Mouse (Mus musculus) lung, adult 18-20 months (tissue): ENCODE data around the gene Shh.

Experiments used
- DNase-seq, 2 experiments: peaks; one replicate each; pipeline ENCODE4 v3.0.0; 2022; ENCODE audit warnings: mixed read lengths in 2 of 2

The Shh gene

DNA sequence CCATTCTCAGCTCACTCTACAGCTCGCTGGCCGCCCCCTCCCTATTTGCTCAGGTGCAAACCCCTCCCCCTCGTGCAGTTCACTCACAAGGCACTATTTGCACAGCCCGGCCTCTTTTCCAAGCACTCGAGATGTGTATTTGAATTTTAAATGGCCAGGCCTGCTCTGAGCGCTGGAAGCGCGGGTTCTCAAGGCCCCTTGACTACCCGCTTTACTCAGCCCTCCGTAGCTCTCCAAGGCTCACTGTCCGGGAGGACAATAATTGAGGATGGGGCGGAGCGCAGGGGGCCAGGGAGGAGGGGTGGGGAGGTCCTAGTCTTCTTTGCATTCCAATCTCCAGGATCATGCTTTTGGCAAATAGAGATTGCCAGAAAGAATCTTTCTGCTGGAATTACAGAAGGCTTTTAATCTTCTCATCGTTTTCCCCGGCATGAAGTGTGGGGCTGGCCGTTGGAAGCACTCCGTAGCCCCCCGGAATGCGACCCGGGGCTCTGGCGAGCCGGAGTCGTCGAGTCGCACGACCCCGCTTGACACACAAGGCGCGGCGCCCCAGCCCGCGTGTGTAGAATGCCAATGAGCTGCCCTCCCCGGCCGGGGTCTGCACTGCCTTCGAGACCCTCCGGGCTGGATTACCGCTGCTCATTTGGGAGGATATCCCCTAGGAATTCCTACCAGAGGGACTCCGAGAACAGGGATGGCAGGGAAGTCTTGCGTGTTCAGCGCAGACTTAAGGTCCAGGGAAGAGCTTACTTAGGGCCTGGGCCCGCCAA, 7.4 kb downstream of the Shh start:
- peak; percentile 80 to 84 for DNase-seq

DNA sequence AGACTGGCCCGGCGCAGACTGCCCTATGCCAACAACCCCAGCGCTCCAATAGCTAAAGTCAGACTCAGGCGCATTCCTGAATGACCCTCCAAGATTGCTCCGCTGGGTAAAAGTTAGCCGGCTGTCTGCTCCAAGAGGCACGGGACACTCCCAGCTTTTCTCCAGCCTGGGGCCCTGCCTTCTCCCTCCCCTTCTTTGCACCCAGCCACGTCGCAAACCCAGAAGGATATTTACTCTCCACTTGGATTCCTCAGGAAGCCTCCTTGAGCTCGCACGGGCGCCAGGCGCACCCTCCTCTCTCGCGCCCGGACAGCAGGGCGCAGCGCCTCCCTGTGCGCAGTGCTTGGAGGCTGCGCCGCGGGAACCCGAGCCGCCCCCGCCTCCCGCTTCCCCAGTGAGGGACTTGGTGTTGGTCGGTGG, 8.2 kb downstream of the Shh start:
- DNase-seq = peak; percentile 89

DNA sequence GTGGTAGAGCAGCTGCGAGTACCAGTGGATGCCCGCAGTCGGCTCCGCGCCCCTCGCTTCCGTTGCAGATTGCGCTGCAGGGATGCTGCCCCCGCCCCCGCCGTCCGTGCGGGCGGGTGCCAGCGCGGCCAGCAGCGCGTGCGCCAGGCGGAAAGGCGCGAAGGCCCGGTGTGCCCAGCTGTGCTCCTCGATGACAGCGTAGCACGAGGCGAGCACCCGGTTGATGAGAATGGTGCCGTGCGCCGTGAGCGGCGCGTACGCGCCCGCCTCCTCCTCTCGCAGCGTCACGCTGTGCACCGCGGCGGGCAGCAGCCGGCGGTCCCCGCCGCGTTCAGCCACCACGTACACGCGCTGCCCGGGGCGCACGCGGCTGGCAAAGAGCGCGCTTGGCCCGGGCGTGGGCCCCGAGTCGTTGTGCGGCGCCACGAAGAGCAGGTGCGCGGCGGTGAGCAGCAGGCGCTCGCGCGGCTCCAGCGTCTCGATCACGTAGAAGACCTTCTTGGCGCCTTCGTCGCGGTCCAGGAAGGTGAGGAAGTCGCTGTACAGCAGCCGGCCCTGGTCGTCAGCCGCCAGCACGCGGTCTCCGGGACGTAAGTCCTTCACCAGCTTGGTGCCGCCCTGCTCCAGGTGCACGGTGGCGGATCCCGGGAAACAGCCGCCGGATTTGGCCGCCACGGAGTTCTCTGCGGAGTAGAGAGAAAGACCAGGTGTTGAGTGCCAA, 9.0 kb downstream of the Shh start:
- peak; percentile 45 to 47 for DNase-seq

DNA sequence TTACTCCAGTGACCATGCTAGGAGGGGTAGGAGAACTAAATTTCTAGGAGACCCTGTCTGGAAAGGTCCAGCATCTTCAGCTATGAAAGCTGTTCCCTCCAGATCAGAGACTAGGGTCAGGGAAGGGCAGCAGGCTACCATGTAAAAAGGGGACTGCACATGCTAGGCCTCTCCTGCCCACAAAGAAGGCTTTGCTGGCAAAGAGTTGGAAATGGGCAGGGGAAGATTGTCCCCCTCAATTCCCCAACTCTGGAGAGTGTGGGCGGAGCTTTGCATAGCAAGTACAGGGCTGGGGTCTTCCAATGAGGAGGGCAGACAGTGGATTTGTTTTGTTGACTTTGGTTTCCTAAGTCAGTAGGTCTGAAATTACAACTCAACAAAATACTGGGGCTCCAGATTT, 10.7 kb downstream of the Shh start:
- peak in 1 of 2 experiments; percentile 0 for DNase-seq

DNA sequence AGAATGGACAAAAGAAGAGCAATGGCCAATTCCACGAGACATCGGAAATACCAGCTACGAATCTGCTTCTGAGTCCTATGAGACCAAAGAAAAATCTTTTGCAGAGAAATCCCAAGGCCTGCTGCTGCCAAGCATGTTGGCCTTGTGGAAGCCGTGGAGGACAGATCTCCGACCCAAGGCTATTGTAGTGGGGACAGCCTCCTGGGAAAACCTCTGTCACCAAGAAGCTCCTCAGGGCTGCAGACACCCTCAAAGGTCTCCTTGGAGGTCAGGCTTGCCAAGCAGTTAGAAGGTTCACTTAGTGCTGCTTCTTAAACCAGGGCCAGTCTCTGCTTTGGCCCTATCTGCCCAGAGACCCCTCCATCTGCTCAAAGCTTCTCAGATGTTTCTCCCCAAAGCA, 11.3 kb downstream of the Shh start:
- DNase-seq = no peak

DNA sequence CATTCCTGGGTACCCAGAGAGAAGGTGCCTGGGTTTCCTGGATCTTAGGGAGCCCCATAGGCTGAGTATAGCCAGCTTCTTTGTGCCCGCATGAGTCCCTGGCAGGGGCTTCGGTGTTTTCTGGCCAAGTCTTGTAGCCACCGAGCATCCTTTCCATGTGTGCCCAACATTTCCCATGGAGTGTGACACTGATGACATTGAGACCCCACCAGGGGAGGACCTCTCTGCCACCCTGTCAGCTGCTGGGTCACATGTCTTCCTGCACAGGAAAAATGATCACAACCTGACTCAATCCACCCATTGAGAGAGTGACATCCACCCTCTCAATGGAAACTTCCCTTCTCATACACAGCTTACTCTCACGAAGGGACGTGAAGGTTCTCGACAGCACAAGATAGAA, 12.5 kb downstream of the Shh start:
- peak in 1 of 2 experiments; percentile 1 for DNase-seq

DNA sequence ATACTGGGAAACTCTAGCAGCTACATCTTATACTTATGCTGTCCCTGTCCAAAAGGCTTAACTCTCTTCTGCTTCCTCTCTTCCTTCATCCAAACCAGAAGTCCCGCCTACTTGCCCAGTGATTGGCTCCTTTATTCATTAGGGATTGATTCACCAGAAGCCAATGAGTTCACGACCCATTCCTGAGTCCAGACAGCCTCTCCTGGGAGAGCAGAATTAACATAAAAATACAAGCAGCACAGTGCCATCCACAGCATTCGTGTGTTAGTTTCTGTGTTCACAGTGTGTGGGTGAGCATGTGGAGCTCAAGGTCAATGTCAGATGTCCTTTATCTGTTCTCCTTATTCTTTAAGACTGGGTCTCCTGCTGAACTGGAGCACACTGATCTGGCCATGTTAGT, 13.5 kb downstream of the Shh start:
- peak in 1 of 2 experiments; percentile 0 for DNase-seq

DNA sequence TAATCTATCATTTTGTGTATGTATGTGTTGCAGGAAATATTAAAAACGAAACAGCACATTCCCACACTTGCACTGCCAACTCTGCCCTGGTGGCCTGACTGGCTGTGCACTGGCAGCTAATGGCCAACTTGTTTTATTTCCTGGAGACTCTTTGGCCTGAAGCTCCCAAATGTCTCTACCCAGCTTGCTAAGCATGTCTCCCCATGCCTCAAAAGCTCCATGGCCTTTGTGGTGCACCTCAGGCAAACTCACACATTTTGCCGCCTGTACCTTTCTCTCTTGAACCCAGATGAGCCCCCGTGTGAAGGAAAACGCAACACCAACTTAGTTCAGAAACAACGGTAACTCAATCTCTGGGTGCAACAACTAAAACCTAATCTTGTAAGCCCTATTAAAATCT, 14.0 kb downstream of the Shh start:
- DNase-seq = no peak

DNA sequence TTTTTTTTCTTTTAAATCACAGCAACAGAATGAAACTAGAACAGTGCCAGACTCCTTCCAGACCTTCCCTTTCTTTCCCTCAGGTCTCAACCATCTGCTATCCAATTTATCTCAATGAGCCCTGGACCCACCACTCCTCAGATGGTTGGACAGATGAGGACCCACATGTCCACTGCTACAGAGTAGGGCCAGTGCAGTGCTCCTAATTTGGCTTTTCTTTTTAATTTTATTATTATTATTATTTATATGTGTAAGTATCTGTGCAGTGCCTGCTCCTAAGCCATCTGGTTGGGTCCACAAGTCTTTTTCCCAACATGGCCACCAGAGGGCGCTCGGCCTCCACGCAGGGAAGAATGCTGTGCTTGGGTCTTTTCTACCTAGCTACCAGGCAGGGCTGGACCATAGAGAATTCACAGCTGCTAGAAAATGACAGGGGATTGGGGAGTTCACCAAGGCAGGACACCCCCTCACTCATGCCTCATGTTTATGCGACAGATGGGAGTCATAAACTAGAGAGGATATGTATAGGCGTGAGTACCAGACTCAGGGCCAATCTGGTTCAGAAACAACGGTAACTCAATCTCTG, 15.9 kb downstream of the Shh start:
- peak; percentile 75 for DNase-seq

DNA sequence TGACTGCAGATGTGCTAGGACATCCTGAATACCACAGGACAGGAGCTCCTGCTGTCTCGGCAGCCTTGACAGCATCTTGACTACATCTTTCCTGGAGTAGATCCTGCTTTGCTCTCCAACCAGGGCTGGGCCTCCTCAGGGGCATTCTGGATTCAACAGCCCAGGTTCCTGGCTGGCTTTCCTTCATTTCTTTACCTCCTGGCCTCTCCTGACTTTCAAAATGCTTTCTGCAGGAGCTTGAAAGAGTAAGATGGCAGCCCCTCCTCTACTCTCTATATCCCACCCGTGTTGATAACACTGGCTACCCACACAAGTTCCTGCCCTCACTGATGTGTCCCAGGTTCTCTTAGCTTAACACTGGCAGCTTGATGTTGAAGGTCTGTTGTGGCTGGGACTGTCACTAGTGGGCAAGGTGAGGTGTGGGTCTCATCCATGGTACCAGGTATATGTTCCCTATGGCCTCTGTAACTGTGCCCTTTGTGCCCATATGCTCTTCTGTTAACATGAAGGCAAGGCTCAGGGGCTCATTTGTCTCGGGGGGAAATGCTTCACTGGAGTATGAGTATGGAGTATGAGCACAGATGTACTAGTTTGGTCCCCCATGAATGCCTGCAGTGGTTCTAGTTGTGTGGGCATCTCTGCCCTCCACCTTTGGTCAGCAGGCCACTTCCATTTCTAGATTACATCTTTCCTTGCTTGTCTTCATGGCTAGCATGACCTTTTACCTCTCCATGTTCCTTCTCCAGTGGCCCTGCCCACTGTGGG, 16.7 kb downstream of the Shh start:
- DNase-seq = no peak

DNA sequence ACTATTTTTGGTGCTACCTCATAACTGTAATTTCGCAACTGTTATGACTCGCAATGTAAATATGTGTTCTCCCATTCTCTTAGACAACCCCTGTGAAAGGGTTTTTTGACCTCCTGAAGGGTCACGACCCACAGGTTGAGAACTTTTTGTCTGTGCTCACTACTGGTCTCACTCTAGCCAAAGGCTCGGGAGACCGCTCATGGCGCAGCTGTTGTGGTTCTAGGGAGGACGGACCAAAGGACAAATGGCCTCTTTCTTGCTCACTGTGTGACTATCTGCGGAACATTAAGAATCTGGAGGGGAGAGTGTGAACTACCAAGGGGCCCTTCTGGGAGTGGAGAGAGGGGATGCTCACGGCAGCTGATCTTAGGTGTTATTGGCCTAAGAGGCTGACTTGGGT, 41.1 kb downstream of the Shh start:
- no peak for DNase-seq

DNA sequence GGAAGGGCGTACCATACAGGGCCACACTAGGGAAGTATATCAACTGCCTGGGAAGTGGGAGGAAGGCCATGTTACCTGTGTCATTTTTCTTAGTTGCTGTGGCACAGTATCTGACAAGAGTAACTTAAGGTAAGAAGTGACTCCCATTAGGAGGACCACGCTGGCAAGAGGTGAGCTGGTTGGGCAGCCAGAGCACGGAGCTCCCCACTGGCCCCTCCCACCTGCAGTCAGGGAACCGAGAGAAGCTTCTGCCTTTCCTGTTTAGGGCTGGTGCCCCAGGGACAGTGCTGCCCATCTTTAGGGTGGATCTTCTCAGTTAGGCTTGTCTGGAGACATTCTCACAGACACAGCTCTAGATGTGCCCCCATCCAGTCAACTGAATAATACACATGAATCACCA, 43.3 kb downstream of the Shh start:
- DNase-seq = no peak

DNA sequence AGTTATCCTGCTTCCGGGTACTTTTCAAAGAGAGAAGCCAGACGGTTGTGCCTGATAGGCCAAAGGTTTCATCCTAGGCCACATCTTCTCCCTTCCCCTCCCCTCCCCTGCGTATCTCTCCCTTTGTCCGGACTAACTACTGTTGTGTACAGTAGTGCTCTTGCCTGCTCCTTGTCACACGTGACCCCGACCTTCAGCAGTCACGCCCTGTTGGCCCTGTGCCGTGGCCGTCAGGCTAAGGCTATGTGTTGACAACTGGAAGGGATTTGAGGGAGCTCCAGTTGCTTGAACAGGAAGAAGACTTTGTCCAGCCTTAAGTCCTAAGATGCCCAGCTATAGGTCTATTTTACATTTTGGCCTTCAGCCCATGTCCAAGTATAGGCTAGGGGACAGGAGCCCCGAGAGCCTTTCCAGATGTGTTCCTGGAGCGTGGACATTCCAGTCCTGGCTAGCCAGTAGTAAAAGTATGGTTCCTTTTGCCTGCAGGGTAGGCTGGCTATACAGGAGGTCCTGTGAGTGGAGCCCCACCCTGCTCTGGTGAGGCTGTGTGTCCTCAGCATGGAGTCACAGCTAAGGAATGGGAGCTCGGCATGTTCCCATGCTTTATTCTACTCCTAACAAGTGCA, 47.3 kb downstream of the Shh start:
- peak in 1 of 2 experiments; percentile 41 for DNase-seq

DNA sequence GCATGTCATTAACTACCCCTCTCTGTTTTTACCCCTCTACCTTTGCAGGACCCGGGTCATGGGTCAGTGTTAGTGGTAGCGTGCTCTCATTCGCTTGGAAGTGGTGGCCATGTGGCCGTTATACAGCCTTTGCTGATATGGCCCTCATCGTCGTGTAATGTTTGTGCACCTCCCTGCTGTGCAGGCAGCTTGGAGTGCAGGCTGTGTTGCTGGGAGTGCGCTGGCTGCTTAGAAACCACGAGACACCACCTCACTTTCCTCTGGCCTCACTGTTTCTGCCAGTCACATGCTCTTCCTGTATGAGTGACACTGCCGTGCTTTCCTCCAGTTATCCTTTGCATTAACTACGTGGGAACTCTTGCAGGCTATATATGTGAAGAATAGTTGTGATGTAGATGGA, 48.3 kb downstream of the Shh start:
- DNase-seq = no peak

DNA sequence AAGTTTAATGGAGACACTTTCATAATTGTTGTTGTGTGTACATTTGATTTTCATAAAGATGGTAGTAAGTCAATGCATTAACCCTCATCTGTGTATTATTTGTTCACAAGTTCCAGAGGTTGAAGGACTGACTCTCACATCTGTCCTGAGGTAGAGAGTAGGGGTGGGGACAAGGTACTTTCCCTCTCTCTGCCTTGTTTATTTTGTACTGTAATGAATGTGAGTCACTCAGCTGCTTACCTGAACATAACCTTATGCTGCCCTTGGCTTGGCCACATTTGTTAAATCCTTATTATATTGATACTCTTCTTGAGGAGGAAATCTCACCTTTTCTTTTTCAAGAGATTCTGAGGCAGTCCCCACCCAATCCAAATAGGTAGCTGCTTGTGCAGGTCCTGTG, 51.0 kb downstream of the Shh start:
- DNase-seq = no peak

DNA sequence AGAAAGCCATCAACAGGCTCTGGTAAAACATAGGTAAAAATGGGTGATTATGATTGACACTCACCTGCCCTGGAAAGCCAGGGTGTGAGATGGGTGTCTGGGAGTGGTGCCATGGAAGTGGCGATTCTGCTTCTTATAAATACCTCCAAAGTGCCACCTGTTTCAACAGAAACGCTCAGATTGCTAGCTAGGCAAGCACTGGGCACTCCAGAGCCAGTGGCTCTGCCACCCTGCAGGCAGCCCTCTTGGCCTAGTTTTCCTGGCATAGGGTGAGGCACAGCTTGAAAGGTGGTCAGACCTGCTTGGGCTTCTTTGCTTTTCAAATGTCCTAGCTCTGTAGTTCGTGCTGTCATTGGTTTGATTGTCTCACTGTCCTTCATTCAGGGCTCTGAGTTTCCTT, 53.0 kb downstream of the Shh start:
- DNase-seq = peak; percentile 40 to 71

DNA sequence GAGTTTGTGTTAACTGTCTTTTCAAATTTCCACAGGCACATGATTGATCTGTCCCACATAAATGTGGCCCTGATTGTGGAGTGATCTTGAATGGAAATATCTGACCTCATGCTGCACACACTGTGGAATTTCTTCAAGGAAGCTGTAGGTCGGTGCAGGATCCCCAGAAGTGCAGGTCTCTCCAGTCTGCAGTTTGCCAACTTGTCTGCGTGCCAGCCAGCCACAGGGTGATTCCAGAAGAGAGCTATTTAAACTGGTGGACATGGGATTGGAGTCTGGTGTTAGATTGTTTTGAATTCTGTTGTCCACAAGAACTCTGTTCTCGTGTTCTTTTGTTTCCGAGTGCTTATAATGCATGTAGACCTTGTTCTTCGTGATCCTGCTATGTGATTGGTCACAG, 53.5 kb downstream of the Shh start:
- DNase-seq = peak; percentile 34 to 42

DNA sequence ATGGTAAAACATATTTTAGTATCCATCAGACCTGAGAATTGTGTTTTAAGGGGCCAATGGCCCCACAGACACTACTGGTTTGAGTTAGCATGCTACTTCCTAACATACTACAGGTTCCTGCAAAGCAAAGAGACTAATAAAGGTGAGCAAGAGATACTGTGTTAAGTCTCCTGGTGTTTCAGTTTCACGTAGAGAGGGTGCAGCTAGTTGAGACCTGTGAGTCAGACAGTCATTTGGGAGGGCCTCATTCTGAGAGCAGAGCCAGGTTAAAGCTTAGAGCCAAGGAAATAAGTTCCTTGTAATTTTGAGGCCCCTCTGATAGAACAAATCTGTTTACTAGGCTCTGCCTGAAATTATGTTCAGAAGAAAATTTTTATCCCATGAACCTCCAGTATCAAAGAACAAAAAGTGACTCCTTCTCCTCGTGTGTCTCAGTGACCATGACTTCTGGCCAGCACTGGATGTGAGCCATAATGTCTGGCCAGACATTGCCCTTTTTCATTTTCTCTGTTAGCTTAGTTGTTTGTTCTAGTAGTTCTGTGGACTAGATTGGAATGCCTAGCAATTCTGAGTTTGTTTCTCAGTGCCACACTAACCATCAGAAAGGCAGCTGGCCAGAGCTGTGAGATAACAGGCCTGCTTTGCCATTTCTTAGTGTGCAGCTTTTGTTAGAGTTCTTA, 54.9 kb downstream of the Shh start:
- DNase-seq = peak in 1 of 2 experiments; percentile 22
